Mouse (Mus musculus): Measurements from ENCODE around the gene 1700029J07Rik.

GRCm38 (mm10) chr8:45906251-45906619 is 68.8 kb downstream of the 1700029J07Rik start:
- no peak for TF ChIP-seq CTCF (IDR thresholded peaks at IDR 0.05; ENCODE audit: borderline replicate concordance, extremely low read depth, insufficient read depth, insufficient read length)
- TF ChIP-seq POLR2A (IDR thresholded peaks at IDR 0.05; ENCODE audit: borderline replicate concordance, extremely low read depth, insufficient read depth, insufficient read length, poor library complexity, severe bottlenecking): no peak

All from brain, embryonic 14.5 days (tissue).